Mouse (Mus musculus) cerebellum, adult 8-10 months (tissue): Measurements from ENCODE around the gene Gm9040.
"Not testable (repeated sequence)": the region's sequence is repeated elsewhere in the genome, so short reads cannot be mapped to it uniquely, and the experiment has no call there.

Experiments used
- DNase-seq: peaks from one replicate; pipeline ENCODE4 v3.0.0; 2022

The Gm9040 gene

GRCm38 (mm10) chr10:118326869-118327268 is at the start of gene Gm9040:
Gene Gm9040, minus strand, starts transcription at chr10:118326969.
- not testable (repeated sequence) for DNase-seq

GRCm38 (mm10) chr10:118370443-118370842 is 43.7 kb upstream of the Gm9040 start:
- DNase-seq, result peak; percentile 43

- DNase-seq, result no peak
Measured at GRCm38 (mm10) chr10:118369518-118369917, 42.7 kb upstream of the Gm9040 start.

GRCm38 (mm10) chr10:118354005-118354404 is 27.2 kb upstream of the Gm9040 start, which contains the start of gene Gm9049:
Gene Gm9049, minus strand, starts transcription at chr10:118354105.
- DNase-seq, result not testable (repeated sequence)

DNA sequence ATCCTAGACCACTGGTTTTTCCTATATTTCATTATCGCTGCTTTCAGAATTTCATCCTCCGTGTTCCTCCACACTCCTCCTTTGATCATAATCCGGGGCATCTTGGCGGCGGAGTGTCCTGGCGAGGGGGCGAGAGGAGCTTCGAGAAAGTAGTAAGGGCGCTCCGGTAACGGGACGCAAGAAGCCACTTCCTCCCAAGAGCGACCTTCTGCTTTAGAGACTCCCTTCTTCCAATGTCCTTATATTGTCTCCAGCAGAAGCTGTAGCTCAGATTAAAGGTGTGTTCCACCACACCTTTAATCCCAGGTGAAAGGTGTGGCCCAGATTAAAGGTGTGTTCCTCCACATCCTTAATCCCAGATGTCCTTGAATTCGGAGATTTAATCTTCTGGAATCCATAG is 21.8 kb upstream of the Gm9040 start, which contains the start of gene Gm9048:
Gene Gm9048 (minus strand): TSS at position 101 of the 400 bp plus-strand sequence.
- not testable (repeated sequence) for DNase-seq

DNA sequence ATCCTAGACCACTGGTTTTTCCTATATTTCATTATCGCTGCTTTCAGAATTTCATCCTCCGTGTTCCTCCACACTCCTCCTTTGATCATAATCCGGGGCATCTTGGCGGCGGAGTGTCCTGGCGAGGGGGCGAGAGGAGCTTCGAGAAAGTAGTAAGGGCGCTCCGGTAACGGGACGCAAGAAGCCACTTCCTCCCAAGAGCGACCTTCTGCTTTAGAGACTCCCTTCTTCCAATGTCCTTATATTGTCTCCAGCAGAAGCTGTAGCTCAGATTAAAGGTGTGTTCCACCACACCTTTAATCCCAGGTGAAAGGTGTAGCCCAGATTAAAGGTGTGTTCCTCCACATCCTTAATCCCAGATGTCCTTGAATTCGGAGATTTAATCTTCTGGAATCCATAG is 16.4 kb upstream of the Gm9040 start, which contains the start of gene Gm9046:
Gene Gm9046 (minus strand): TSS at position 101 of the 400 bp plus-strand sequence.
- DNase-seq, result not testable (repeated sequence)

GRCm38 (mm10) chr10:118337731-118338130 is 11.0 kb upstream of the Gm9040 start, which contains the start of gene Gm9045:
Gene Gm9045, minus strand, starts transcription at chr10:118337831.
- DNase-seq, result not testable (repeated sequence)

- not testable (repeated sequence) for DNase-seq
Measured at GRCm38 (mm10) chr10:118332308-118332707, 5.5 kb upstream of the Gm9040 start, which contains the start of gene Gm9044. Gene Gm9044, minus strand, starts transcription at chr10:118332408.

DNA sequence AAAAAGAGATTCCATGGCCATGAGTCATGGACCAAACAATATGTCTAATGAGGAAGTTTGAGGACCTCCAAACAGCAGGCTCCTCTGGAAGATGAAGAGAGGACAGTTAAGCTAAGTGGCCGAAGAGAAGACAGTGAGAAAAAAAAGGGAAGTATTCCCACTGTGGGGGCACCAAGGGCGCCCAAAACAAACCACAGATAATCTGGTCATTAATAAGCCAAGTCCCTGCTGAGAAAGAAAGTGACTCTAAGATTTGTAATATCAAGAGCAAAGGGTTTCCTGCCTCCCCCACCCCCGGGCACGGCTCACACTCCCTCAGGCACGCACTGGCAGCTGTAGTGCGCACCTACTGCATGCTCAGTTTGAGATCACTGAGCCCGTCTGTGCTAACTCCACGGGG is 7.7 kb downstream of the Gm9040 start:
- DNase-seq, result no peak

DNA sequence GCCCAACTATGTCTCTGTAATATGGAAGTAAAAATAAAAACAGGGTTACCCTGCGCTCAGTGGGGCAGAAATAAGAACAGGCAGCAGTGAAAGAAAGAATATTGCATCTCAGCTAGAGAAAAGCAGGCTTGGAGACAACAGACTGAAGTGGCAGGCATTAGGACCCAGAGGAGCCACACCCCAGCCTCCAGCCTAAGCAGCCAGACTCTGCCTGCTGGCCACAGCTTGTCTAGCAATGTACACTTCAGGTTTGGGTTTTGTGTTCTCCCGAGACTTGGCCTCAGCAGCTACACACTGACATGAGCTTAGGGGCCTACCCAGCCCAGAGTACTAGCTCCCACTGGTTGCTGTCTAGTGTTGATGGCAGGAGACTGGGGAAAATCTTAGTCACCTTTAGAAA is 24.6 kb downstream of the Gm9040 start:
- not testable (repeated sequence) for DNase-seq

DNA sequence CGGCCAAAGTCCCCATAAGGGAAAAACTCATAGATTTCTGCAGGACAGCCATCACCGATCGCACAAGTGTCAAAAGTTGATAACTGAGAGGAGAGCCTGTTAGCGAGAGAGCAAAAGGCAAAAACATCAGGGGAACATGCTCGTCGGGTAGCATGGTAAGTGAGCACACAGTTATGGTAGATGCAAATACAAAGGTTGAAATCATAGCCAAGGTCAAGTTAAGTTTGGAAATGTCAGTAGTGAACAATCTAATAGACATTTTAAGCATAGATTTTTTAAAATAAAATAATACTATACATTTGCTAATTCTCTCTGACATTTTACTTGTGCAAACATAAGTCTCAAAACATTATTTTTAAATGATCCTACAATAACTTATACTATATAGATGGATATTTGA is 31.8 kb downstream of the Gm9040 start, which contains the start of gene Iltifb:
Gene Iltifb (minus strand): TSS at position 101 of the 400 bp plus-strand sequence.
- DNase-seq, result no peak

- DNase-seq, result not testable (repeated sequence)
Measured at GRCm38 (mm10) chr10:118283016-118283415, 43.8 kb downstream of the Gm9040 start.

DNA sequence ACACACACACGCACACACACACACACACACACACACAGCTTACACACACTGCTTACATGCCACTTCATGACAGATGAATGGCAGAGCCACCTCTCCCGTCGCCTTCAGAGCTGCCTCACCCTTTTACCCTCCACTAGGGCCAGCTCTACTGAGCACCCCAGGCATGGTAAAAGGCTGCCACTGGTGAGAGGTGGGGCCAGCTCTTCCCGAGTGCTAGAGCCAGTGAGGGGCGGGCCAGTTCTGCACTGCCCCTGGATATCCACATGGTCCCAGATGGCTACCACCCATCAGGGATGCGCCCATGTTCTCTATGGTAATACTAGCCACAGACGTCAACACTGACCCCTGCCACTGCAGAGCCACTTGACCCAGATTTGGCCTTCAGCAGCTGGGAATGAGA is 44.2 kb downstream of the Gm9040 start:
- not testable (repeated sequence) for DNase-seq

GRCm38 (mm10) chr10:118278069-118278468 is 48.7 kb downstream of the Gm9040 start:
- not testable (repeated sequence) for DNase-seq
